Mouse (Mus musculus) B cell, adult (primary cell): ENCODE results near the gene Rps6ka2. TPM values are rescaled to one million over a fixed set of nuclear protein-coding genes. Genes with fewer than 3 reads are reported as not detected.

Source experiments
- total RNA-seq: library from RNA; stranded (reverse); gene quantifications from 4 replicates; pipeline ENCODE4 v1.2.4, GENCODE M21; 2023; ENCODE audit not compliant: inconsistent age

Rps6ka2 gene
- 2.2 to 3.1 TPM (median 2.6 TPM) in 4 replicates for total RNA-seq

DNA sequence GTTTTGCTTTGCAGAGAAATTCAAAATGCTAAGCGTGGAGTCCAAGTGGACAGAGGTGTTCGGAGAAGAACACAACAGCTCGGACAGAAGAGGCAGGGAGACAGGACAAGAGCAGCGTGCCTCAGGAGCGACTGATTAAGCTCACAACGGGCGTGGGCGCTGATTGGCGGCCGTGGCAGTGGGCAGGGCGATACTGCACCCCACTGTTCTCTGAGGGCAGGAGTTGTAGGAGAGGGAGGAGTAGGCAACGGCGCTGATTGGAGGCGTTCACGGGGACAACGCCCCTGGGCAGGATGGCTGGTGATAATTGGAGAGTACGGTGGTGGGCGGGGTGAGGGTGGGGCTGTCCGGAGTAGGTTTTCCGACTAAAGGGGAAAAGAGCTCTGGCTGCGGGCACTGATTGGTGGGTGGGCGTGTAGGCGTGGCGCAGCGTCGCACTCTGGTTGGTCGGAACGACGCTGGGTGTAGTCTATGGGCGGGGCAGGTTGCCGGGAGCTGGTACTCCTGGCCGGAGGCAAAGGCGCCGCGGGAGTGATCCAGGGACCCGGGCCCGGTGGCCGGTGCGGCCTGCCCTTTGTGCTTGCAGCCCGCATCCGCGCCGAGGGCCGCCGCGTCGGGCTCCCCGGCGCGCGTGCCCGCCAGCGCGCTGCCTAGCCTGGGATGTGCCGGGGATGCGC lies at the start of gene Rps6ka2:
Gene Rps6ka2, plus strand, starts transcription at position 489 of the 677 bp plus-strand sequence.

DNA sequence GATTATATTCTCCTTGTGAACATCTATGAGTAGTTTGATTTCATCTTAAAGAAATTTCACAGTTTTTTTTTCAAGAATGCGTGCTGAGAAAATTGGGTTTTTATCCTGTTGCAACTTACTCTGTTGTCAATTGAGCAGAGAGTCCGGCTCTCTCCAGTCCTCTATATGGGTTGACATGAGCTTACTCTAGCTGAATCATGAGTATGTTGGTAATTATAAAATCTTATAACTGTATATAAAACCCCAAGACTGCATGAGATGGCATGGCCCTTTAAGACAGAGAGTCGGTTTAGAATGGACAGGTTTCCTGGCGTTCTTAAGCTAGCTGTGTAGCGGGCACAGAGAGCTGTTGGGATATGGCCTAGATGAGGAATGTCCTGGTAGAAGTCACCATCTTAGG lies 154.4 kb downstream of the Rps6ka2 start, which contains the start of gene Tcp10a:
Gene Tcp10a, plus strand, starts transcription at position 301 of the 400 bp plus-strand sequence.

DNA sequence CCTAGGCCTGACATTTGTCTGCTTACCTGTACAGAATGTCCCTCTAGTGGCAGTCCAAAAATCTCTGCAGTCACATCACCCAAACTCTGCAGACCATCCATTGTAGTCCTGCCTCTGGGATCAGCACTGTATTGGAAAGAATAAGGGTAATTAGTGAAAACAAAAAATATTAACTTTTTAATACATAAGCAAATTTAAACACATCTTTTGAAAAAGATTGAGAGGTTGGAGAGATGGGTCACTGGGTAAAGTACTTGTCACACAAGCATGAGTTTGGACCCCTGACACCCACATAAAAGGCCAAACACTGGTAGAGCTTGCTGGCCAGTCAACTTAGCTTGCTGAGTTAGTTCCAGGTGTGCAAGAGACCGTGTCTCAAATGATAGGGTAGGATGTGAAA lies 182.7 kb downstream of the Rps6ka2 start, which contains the start of gene Ttll2:
Gene Ttll2, minus strand, starts transcription at position 101 of the 400 bp plus-strand sequence.

Other genes with a start within 250 kb of the Rps6ka2 start
- 7.9 to 10.6 TPM (median 9.7 TPM) in 4 replicates for gene Rsph3b, start 221.4 kb upstream of the Rps6ka2 start, total RNA-seq
- 61.2 to 72.0 TPM (median 65.4 TPM) in 4 replicates for gene Tagap1, start 209.0 kb upstream of the Rps6ka2 start, total RNA-seq
- 198 to 238 TPM (median 211 TPM) in 4 replicates for gene Rnaset2b, start 199.5 kb upstream of the Rps6ka2 start, total RNA-seq
- not detected in 4 replicates for gene Gm49721, start 191.2 kb upstream of the Rps6ka2 start, total RNA-seq
- gene Gm1604a, start 144.5 kb upstream of the Rps6ka2 start, total RNA-seq, result not detected in 4 replicates
- not detected in 4 replicates for gene Tcp10a, start 154.5 kb downstream of the Rps6ka2 start, total RNA-seq
- gene Ttll2, start 182.6 kb downstream of the Rps6ka2 start, total RNA-seq, result not detected in 4 replicates
- not detected in 4 replicates for gene Gm49630, start 201.9 kb downstream of the Rps6ka2 start, total RNA-seq
- 0.33 to 0.45 TPM (median 0.35 TPM) in 3 of 4 replicates, not detected in the other for gene Unc93a2, start 215.3 kb downstream of the Rps6ka2 start, total RNA-seq